Mouse (Mus musculus) liver, embryonic 13.5 days (tissue): ENCODE data around the gene Mcts2. TPM values are rescaled to one million over a fixed set of nuclear protein-coding genes. Genes with fewer than 3 reads are reported as not detected.
A peak's percentile ranks its signal among the peaks of the same experiment; 100 is the strongest.
"Not testable (repeated sequence)": the region's sequence is repeated elsewhere in the genome, so short reads cannot be mapped to it uniquely, and the experiment has no call there.

Source experiments
- ATAC-seq: fragments of 200-750 bp; cut with Nextera tagmentation; 2 replicates; pipeline ENCODE4 v1.8.0; 2017; ENCODE audit warnings: low read depth, mild to moderate bottlenecking, moderate number of reproducible peaks, moderate library complexity
- DNase-seq: peaks from one replicate; pipeline ENCODE4 v3.0.0; 2022
- H3K27ac ChIP-seq: fragments of 300-500 bp; sonication (generic); 2 replicates; pipeline ENCODE4 v1.5.1; 2015; ENCODE audit warnings: moderate library complexity, mild to moderate bottlenecking, inconsistent platforms
- H3K27me3 ChIP-seq: fragments of 300-500 bp; sonication (generic); 2 replicates; pipeline ENCODE4 v1.6.1; 2015; ENCODE audit warnings: mild to moderate bottlenecking, inconsistent platforms
- H3K36me3 ChIP-seq: fragments of 300-500 bp; sonication (generic); 2 replicates; pipeline ENCODE4 v1.6.1; 2015; ENCODE audit warnings: mild to moderate bottlenecking, inconsistent platforms
- H3K4me1 ChIP-seq: fragments of 300-500 bp; sonication (generic); replicated peaks from 2 replicates; pipeline ENCODE4 v1.6.1; 2015; ENCODE audit warnings: inconsistent platforms
- H3K4me2 ChIP-seq: fragments of 300-500 bp; sonication (generic); 2 replicates; pipeline ENCODE4 v1.6.1; 2015; ENCODE audit warnings: inconsistent platforms, mild to moderate bottlenecking, moderate library complexity
- H3K4me3 ChIP-seq: fragments of 300-500 bp; sonication (generic); replicated peaks from 2 replicates; pipeline ENCODE4 v1.5.1; 2015; ENCODE audit warnings: mild to moderate bottlenecking, inconsistent platforms
- H3K9ac ChIP-seq: fragments of 300-500 bp; sonication (generic); 2 replicates; pipeline ENCODE4 v1.6.1; 2015; ENCODE audit warnings: mild to moderate bottlenecking, inconsistent platforms
- H3K9me3 ChIP-seq: fragments of 300-500 bp; sonication (generic); replicated peaks from 2 replicates; pipeline ENCODE4 v1.6.1; 2016; ENCODE audit warnings: inconsistent platforms
- WGBS: fragments of 180-500 bp; shearing (Covaris S2); methylation state at CpG from one replicate; pipeline ENCODE4 v1.1.7; 2015; ENCODE audit not compliant: insufficient replicate concordance; 5-methylcytosine and 5-hydroxymethylcytosine counted together
- polyA plus RNA-seq: library from polyadenylated mRNA; unstranded; fragments of >200 nt; fragmentation: Nextera tagmentation; extraction: Ambion mirVana; gene quantifications from 2 replicates; pipeline ENCODE4 v1.2.1, GENCODE M21; 2015

The Mcts2 gene
- 23.6 and 23.8 TPM in 2 replicates for polyA plus RNA-seq

DNA sequence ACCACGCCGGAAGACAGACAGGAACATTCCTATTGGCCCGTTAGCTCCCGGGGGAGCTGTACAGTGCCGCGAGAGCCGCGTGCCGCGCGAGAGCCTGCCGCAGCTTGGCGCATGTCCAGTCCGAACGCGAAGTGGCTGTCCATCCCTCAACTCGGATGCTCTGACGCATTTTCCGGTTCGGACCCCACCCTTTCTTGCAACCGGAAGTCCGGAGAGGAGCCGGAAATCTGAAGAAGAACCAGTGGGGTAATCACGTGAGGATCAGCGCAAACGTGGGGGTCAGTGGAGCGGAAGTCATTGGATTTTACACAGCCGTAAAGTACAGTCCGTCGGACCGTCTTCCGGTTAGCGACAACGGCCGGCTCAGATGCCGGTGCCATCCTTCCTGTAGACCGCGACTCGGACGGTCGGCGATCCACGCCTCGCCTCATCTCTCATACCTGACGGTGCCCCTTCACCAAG lies at the start of gene Mcts2:
TSS of gene Mcts2 (plus strand) at position 230 of the 462 bp plus-strand sequence.
- peaks cover 87% of the 10 kb centered on the region for H3K36me3 ChIP-seq
- ATAC-seq: peak; percentile 96
- peak within 1 kb of the TSS; percentile 69 for H3K9ac ChIP-seq
- peaks cover 24% of the 10 kb centered on the region for H3K4me1 ChIP-seq
- peak; percentile 87 for DNase-seq
- peak within 1 kb of the TSS; percentile 56 for H3K27ac ChIP-seq
- H3K27me3 ChIP-seq: no peaks in the 10 kb centered on the region
- H3K4me2 ChIP-seq: peak within 1 kb of the TSS; percentile 73
- H3K9me3 ChIP-seq: no peaks in the 10 kb centered on the region
- 53% methylated on average over 45 of the region's 45 CpGs for whole genome bisulfite sequencing
- peak within 1 kb of the TSS; percentile 66 for H3K4me3 ChIP-seq

GRCm38 (mm10) chr2:152637381-152637780 lies 49.5 kb upstream of the Mcts2 start:
- H3K4me1 ChIP-seq: no peaks in the 10 kb centered on the region
- H3K9me3 ChIP-seq: no peaks in the 10 kb centered on the region
- no peak for DNase-seq
- no peak overlapping the region for H3K9ac ChIP-seq
- no peaks in the 10 kb centered on the region for H3K36me3 ChIP-seq
- ATAC-seq: no peak
- H3K4me2 ChIP-seq: no peak overlapping the region
- 74% methylated on average over 4 of the region's 4 CpGs for WGBS
- H3K27ac ChIP-seq: no peak overlapping the region
- H3K27me3 ChIP-seq: peaks cover 18% of the 10 kb centered on the region
- H3K4me3 ChIP-seq: no peak overlapping the region

DNA sequence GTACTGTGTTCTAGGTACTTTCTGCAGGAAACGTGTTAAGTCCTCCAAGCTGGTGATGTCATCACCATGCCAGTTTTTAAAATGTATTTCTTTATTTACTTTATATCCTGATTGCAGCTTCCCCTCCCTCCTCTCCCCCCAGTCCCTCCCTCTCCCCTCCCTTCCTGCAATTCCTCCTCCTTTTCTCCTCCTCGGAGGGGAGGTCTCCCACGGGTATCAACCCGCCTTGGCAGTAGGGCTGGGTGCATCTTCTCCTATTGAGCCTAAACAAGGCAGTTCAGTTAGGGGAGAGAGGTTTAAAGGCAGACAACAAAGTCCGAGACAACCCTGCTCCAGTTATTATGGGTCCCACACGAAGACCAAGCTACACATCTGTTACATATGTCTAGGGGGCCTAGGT lies 48.0 kb upstream of the Mcts2 start:
- no peaks in the 10 kb centered on the region for H3K36me3 ChIP-seq
- H3K4me3 ChIP-seq: no peak overlapping the region
- DNase-seq: no peak
- H3K9ac ChIP-seq: no peak overlapping the region
- H3K9me3 ChIP-seq: no peaks in the 10 kb centered on the region
- H3K27ac ChIP-seq: 0 out of 2 replicates have a peak overlapping the region, but pooled peaks have one; percentile 2
- peaks cover 11% of the 10 kb centered on the region for H3K27me3 ChIP-seq
- WGBS: 60% methylated on average over 6 of the region's 6 CpGs
- no peak for ATAC-seq
- no peak overlapping the region for H3K4me2 ChIP-seq
- no peaks in the 10 kb centered on the region for H3K4me1 ChIP-seq

GRCm38 (mm10) chr2:152639406-152640113 lies 47.3 kb upstream of the Mcts2 start:
- no peaks in the 10 kb centered on the region for H3K4me1 ChIP-seq
- 41% methylated on average over 11 of the region's 11 CpGs for WGBS
- peak overlapping the region; percentile 50; the same call in 1 of the 2 replicates for H3K27ac ChIP-seq
- no peak overlapping the region for H3K4me2 ChIP-seq
- ATAC-seq (no peak), DNase-seq (no peak)
- no peak overlapping the region for H3K4me3 ChIP-seq
- no peaks in the 10 kb centered on the region for H3K36me3 ChIP-seq
- no peak overlapping the region for H3K9ac ChIP-seq
- no peaks in the 10 kb centered on the region for H3K9me3 ChIP-seq
- H3K27me3 ChIP-seq: peaks cover 7% of the 10 kb centered on the region

DNA sequence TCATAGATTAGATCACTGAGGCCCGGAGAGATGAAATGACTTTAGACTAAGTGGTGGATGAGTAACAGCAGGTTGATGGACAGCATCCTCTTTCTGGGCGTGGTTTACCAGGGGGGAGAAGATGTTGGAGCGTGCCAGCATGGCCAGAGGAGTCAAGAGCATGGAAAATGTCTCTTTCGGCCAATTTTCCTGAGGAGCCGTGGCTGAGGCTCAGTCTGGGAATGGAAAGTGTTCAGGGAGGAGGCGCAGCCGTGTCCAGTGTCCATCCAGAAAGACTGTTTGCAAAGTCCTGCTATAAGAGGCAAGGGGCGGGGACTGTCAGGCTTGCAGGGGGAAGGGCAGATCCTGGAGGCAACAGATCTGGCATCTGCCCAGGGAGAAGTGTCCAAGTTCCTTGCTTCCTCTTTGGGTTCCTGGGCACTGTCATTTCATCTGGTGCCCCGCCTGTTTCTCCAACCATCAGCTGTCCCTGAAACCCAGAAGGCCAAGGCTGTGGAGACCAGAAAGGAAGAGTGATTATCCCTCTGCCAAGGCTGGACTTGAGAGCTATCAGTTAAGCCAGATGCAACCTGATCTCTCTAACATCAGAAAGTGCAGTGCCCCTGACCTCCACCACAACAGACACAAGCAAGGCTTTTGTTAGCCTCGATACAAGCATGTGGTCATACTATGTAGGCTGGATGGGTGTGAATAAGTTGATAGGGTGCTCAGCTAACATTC lies 33.8 kb upstream of the Mcts2 start:
- ATAC-seq (no peak), DNase-seq (no peak)
- Histone ChIP-seq H3K4me2 (no peak overlapping the region), H3K9me3 (no peaks in the 10 kb centered on the region), H3K27ac (no peak overlapping the region), H3K27me3 (no peaks in the 10 kb centered on the region), H3K4me3 (no peak overlapping the region), H3K9ac (no peak overlapping the region), H3K4me1 (0 out of 2 replicates have a peak, but pooled peaks cover 4% of the 10 kb centered on the region), H3K36me3 (no peaks in the 10 kb centered on the region)
- 47% methylated on average over 10 of the region's 10 CpGs for WGBS

GRCm38 (mm10) chr2:152653874-152654715 lies 32.7 kb upstream of the Mcts2 start:
- WGBS: 31% methylated on average over 14 of the region's 14 CpGs
- H3K4me1 ChIP-seq: 0 out of 2 replicates have a peak, but pooled peaks cover 4% of the 10 kb centered on the region
- ATAC-seq: no peak
- H3K9ac ChIP-seq: no peak overlapping the region
- no peaks in the 10 kb centered on the region for H3K9me3 ChIP-seq
- H3K27ac ChIP-seq: no peak overlapping the region
- H3K27me3 ChIP-seq: no peaks in the 10 kb centered on the region
- H3K36me3 ChIP-seq: no peaks in the 10 kb centered on the region
- no peak for DNase-seq
- H3K4me3 ChIP-seq: no peak overlapping the region
- H3K4me2 ChIP-seq: no peak overlapping the region

DNA sequence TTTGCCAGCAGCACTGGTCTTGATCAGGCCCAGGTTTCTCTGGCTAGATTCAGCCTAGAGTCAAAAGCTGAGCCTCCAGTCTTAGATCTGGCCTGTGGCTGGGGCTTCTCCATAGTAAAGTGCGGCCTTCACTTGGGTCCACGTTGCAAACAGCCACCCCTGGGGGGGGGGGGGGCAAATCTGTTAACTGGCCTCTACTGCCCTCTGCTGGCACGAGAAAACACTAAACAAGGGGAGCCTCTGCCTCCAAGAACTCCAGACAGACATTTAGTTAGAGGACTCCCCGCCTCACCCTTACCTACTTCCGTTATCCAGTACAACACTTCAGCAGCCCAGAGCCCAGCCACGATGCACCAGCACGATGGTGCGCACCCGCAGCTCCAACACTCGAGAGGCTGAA lies 29.4 kb upstream of the Mcts2 start:
- H3K4me1 ChIP-seq: 0 out of 2 replicates have a peak, but pooled peaks cover 4% of the 10 kb centered on the region
- H3K36me3 ChIP-seq: no peaks in the 10 kb centered on the region
- 43% methylated on average over 10 of the region's 10 CpGs for WGBS
- H3K27me3 ChIP-seq: no peaks in the 10 kb centered on the region
- no peak overlapping the region for H3K4me3 ChIP-seq
- H3K4me2 ChIP-seq: no peak overlapping the region
- ATAC-seq (no peak), DNase-seq (no peak)
- H3K27ac ChIP-seq: no peak overlapping the region
- H3K9me3 ChIP-seq: no peaks in the 10 kb centered on the region
- H3K9ac ChIP-seq: no peak overlapping the region

DNA sequence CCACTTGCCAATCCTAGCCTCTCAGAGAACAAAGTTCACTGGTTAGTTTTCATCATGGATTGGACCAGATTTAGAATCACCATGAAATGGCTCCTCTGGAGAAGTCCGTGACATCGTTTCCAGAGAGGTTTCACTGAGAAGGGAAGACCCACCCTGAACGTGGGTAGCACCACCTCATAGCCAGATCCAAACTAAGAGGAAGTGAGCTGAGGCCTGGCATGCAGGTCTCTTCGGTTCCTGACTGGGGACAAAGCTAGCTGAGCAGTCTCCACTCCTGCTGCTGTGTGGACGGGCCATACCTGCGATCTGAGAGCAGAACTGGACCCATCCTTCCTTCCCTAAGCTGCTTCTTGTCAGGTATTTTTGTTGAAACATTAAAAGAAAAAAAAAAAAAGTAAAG lies 25.7 kb upstream of the Mcts2 start:
- no peaks in the 10 kb centered on the region for H3K4me1 ChIP-seq
- ATAC-seq (no peak), DNase-seq (no peak)
- WGBS: 53% methylated on average over 6 of the region's 6 CpGs
- H3K4me2 ChIP-seq: no peak overlapping the region
- no peaks in the 10 kb centered on the region for H3K27me3 ChIP-seq
- H3K9ac ChIP-seq: no peak overlapping the region
- H3K36me3 ChIP-seq: no peaks in the 10 kb centered on the region
- no peak overlapping the region for H3K27ac ChIP-seq
- no peaks in the 10 kb centered on the region for H3K9me3 ChIP-seq
- no peak overlapping the region for H3K4me3 ChIP-seq

- not testable (repeated sequence) for DNase-seq, ATAC-seq, H3K9me3 ChIP-seq, H3K9ac ChIP-seq, H3K27ac ChIP-seq, H3K36me3 ChIP-seq, H3K4me2 ChIP-seq, H3K4me3 ChIP-seq, H3K27me3 ChIP-seq
- peaks cover 19% of the 10 kb centered on the region for H3K4me1 ChIP-seq
- 56% methylated on average over 3 of the region's 3 CpGs for WGBS
Measured at GRCm38 (mm10) chr2:152666191-152666590, 20.6 kb upstream of the Mcts2 start.

- Histone ChIP-seq H3K4me2 (peak within 1 kb of the TSS; percentile 98), H3K4me3 (peak within 1 kb of the TSS; percentile 81), H3K36me3 (peaks cover 20% of the 10 kb centered on the region), H3K9ac (peak within 1 kb of the TSS; percentile 84), H3K4me1 (peaks cover 45% of the 10 kb centered on the region), H3K27me3 (no peaks in the 10 kb centered on the region), H3K9me3 (no peaks in the 10 kb centered on the region), H3K27ac (peak within 1 kb of the TSS; percentile 72)
- WGBS: 0% methylated on average over 35 of the region's 35 CpGs
- ATAC-seq (peak; percentile 76), DNase-seq (peak; percentile 77)
Measured at GRCm38 (mm10) chr2:152669256-152669638, 17.6 kb upstream of the Mcts2 start, which contains the start of gene H13. Gene H13, plus strand, starts transcription at chr2:152669461.
